ENCODE assay signal across 29 mouse cellular contexts in genomic region chr5:140425016-140425783, GRCm38 (mm10). TPM values are rescaled to one million over a fixed set of nuclear protein-coding genes. Genes with fewer than 3 reads are reported as not detected.
DNase-seq lines count a peak whose midpoint lies in the region; ATAC-seq and TF ChIP-seq lines count a peak whose summit lies in the region.
"Had no signal": no experiment of that assay in that cellular context is flagged by ENCODE, and none has a peak within 500 bp of the region (broad histone marks: within the 10 kb centered on the region; RNA-seq: fewer than 3 reads in every experiment).

No protein-coding gene starts in this region.

- WGBS in intestine, postnatal 0 days, result 94% methylated on average over 17 of the region's 17 CpGs

- H3K4me2 ChIP-seq in intestine, postnatal 0 days (replicated peaks; ENCODE audit: low read depth), result no peak overlapping the region
- H3K4me2 ChIP-seq: embryonic facial prominence, embryonic 13.5 days; forebrain, embryonic 15.5 days; heart, embryonic 13.5 days; hindbrain, embryonic 14.5 days had no signal

- H3K27me3 ChIP-seq in intestine, postnatal 0 days (replicated peaks; ENCODE audit: control insufficient read depth, insufficient read depth, low read length), result no peaks in the 10 kb centered on the region
- H3K27me3 ChIP-seq: embryonic facial prominence, embryonic 13.5 days; forebrain, embryonic 15.5 days; heart, embryonic 13.5 days had no signal

- no peak for ATAC-seq in megakaryocyte progenitor cell, adult 5-6 weeks (replicated peaks; ENCODE audit: poor library complexity)
- no peak for ATAC-seq in intestine, postnatal 0 days
- ATAC-seq: activated CD4-positive, CD25-positive, alpha-beta regulatory T cell, adult 4 months; forebrain, embryonic 15.5 days; hindbrain, postnatal 0 days had no signal

- H3K4me3 ChIP-seq in intestine, postnatal 0 days (ENCODE audit: low read depth, low read length), result no peak overlapping the region
- H3K4me3 ChIP-seq: embryonic facial prominence, embryonic 10.5 days; embryonic facial prominence, embryonic 13.5 days; forebrain, embryonic 15.5 days; heart, adult 2 months; heart, embryonic 10.5 days; heart, embryonic 13.5 days had no signal

- H3K9me3 ChIP-seq in intestine, postnatal 0 days (ENCODE audit: control insufficient read depth), result no peaks in the 10 kb centered on the region
- H3K9me3 ChIP-seq: embryonic facial prominence, embryonic 10.5 days; embryonic facial prominence, embryonic 13.5 days; forebrain, embryonic 15.5 days; heart, embryonic 10.5 days; heart, embryonic 13.5 days had no signal

- no peaks in the 10 kb centered on the region; the same call in 1 of the 2 replicates for H3K4me1 ChIP-seq in intestine, postnatal 0 days (replicated peaks; ENCODE audit: control insufficient read depth, insufficient read depth, low read length)

- peaks cover 54% of the 10 kb centered on the region for H3K36me3 ChIP-seq in intestine, postnatal 0 days (ENCODE audit: control insufficient read depth, insufficient read depth)

- DNase-seq in lung, adult 18-20 months, result peak; percentile 41 to 59
- no peak for DNase-seq in lung, postnatal 14 days
- DNase-seq in lung, postnatal 10 days, result peak; percentile 25
- DNase-seq in lung, postnatal 4 days, result peak; percentile 36 to 66
- DNase-seq: adrenal gland, adult 8-10 months; adrenal gland, postnatal 25 days; cerebellum, adult 11-12 months; cerebellum, adult 8-10 months; cerebellum, postnatal 10 days; cerebellum, postnatal 36 days; embryo, embryonic 11 days; gastrocnemius, postnatal 25 days; heart, adult 2 months; heart, postnatal 14 days; heart, postnatal 4 days had no signal

- H3K27ac ChIP-seq in intestine, postnatal 0 days (ENCODE audit: low read depth, low read length), result no peak overlapping the region
- H3K27ac ChIP-seq: embryonic facial prominence, embryonic 10.5 days; embryonic facial prominence, embryonic 13.5 days; forebrain, embryonic 15.5 days; heart, adult 2 months; heart, embryonic 10.5 days; heart, embryonic 13.5 days; hindbrain, embryonic 14.5 days; hindbrain, postnatal 0 days had no signal

- H3K9ac ChIP-seq in intestine, postnatal 0 days (ENCODE audit: low read depth, low read length), result no peak overlapping the region
- H3K9ac ChIP-seq: embryonic facial prominence, embryonic 13.5 days; forebrain, embryonic 15.5 days; heart, embryonic 13.5 days; hindbrain, embryonic 14.5 days had no signal

- no peak for TF ChIP-seq CTCF in intestine, postnatal 0 days (IDR thresholded peaks at IDR 0.05; ENCODE audit: low read depth)

RNA-seq across cellular contexts. Expression of gene Eif3b, which starts 6.1 kb away (rescaled TPM):
- total RNA-seq in megakaryocyte progenitor cell, adult 5-6 weeks (2015), result 250 and 268 TPM in 2 replicates
- 158 and 226 TPM in 2 replicates for total RNA-seq in megakaryocyte progenitor cell, adult 5-6 weeks (2017)
- polyA plus RNA-seq in intestine, postnatal 0 days (2015; fragmentation: Nextera tagmentation; extraction: Ambion mirVana), result 52.3 and 54.6 TPM in 2 replicates

RNA-seq across cellular contexts. Expression of gene Gm4869, which starts 20.2 kb away (rescaled TPM):
- not detected in 2 replicates for total RNA-seq in megakaryocyte progenitor cell, adult 5-6 weeks (2015)
- not detected in 2 replicates for total RNA-seq in megakaryocyte progenitor cell, adult 5-6 weeks (2017)
- polyA plus RNA-seq in intestine, postnatal 0 days (2015; fragmentation: Nextera tagmentation; extraction: Ambion mirVana), result 0.05 TPM in 1 of 2 replicates, not detected in the other
- total RNA-seq: gastrocnemius, adult 8-10 months; gastrocnemius, postnatal 25 days; heart, adult 2 months; heart, postnatal 14 days; heart, postnatal 4 days; hindbrain, postnatal 0 days had no signal
- polyA plus RNA-seq: activated CD4-positive, CD25-positive, alpha-beta regulatory T cell, adult 4 months; embryonic facial prominence, embryonic 10.5 days; embryonic facial prominence, embryonic 13.5 days; forebrain, embryonic 11.5 days; forebrain, embryonic 15.5 days; gonadal fat pad, adult 2 months; heart, adult 2 months; heart, embryonic 10.5 days; heart, embryonic 16.5 days; hindbrain, embryonic 14.5 days; hindbrain, postnatal 0 days had no signal

RNA-seq across cellular contexts. Expression of gene Snx8, which starts 36.1 kb away (rescaled TPM):
- 5.5 and 8.5 TPM in 2 replicates for total RNA-seq in megakaryocyte progenitor cell, adult 5-6 weeks (2015)
- total RNA-seq in megakaryocyte progenitor cell, adult 5-6 weeks (2017), result 7.0 and 7.2 TPM in 2 replicates
- polyA plus RNA-seq in intestine, postnatal 0 days (2015; fragmentation: Nextera tagmentation; extraction: Ambion mirVana), result 67.5 and 89.0 TPM in 2 replicates
